Mouse (Mus musculus) neural tube, embryonic 15.5 days (tissue): ENCODE results near the gene A3galt2. TPM values are rescaled to one million over a fixed set of nuclear protein-coding genes. Genes with fewer than 3 reads are reported as not detected.

ENCODE experiments used
- ATAC-seq: fragments of 200-750 bp; cut with Nextera tagmentation; 2 replicates; pipeline ENCODE4 v1.8.0; 2017; ENCODE audit warnings: mild to moderate bottlenecking, moderate TSS enrichment, moderate library complexity; ENCODE audit not compliant: low FRiP score
- H3K27ac ChIP-seq: fragments of 300-500 bp; sonication (generic); replicated peaks from 2 replicates; pipeline ENCODE4 v1.5.1; 2015; ENCODE audit warnings: mild to moderate bottlenecking, inconsistent platforms
- H3K27me3 ChIP-seq: fragments of 300-500 bp; sonication (generic); replicated peaks from 2 replicates; pipeline ENCODE4 v1.6.1; 2015; ENCODE audit warnings: inconsistent platforms
- H3K36me3 ChIP-seq: fragments of 300-500 bp; sonication (generic); 2 replicates; pipeline ENCODE4 v1.6.1; 2015; ENCODE audit warnings: inconsistent platforms
- H3K4me1 ChIP-seq: fragments of 300-500 bp; sonication (generic); 2 replicates; pipeline ENCODE4 v1.6.1; 2015; ENCODE audit warnings: inconsistent platforms
- H3K4me2 ChIP-seq: fragments of 300-500 bp; sonication (generic); 2 replicates; pipeline ENCODE4 v1.6.1; 2015; ENCODE audit warnings: inconsistent platforms, mild to moderate bottlenecking, moderate library complexity
- H3K4me3 ChIP-seq: fragments of 300-500 bp; sonication (generic); replicated peaks from 2 replicates; pipeline ENCODE4 v1.5.1; 2015; ENCODE audit warnings: mild to moderate bottlenecking, inconsistent platforms
- H3K9ac ChIP-seq: fragments of 300-500 bp; sonication (generic); replicated peaks from 2 replicates; pipeline ENCODE4 v1.6.1; 2015; ENCODE audit warnings: mild to moderate bottlenecking, inconsistent platforms
- H3K9me3 ChIP-seq: fragments of 300-500 bp; sonication (generic); replicated peaks from 2 replicates; pipeline ENCODE4 v1.6.1; 2016; ENCODE audit warnings: inconsistent platforms
- WGBS: fragments of 180-500 bp; shearing (Covaris S2); methylation state at CpG from one replicate; pipeline ENCODE4 v1.1.7; 2015; ENCODE audit warnings: mixed read lengths; 5-methylcytosine and 5-hydroxymethylcytosine counted together
- polyA plus RNA-seq: library from polyadenylated mRNA; unstranded; fragments of >200 nt; fragmentation: Nextera tagmentation; extraction: Ambion mirVana; gene quantifications from 2 replicates; pipeline ENCODE4 v1.2.1, GENCODE M21; 2015

The A3galt2 gene
- polyA plus RNA-seq, 1 experiment from 2014 or later, result 0.41 TPM

DNA sequence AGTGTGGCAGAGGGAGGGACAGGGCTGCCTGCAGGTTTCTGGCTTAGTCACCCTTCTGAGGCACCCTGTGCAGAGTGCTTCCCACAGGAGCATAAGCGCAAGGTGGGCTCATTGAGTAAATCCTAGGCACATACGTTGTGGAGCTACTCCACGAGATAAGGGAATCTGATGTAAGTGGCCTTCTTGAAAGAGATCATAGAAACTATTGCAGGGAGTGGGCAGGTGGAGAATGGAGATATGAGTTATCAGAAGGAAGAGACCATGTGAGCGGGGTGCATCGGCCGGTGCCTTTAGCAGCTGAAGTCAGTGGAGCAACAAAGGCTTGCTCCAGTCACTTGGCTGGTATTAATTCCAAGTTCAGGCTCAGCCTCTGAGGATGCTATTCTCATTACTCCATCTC lies 4.9 kb downstream of the A3galt2 start:
- Histone ChIP-seq H3K4me3 (no peak overlapping the region), H3K4me2 (no peak overlapping the region), H3K36me3 (no peaks in the 10 kb centered on the region), H3K27ac (no peak overlapping the region), H3K9ac (no peak overlapping the region), H3K4me1 (no peaks in the 10 kb centered on the region), H3K27me3 (no peaks in the 10 kb centered on the region), H3K9me3 (0 out of 2 replicates have a peak, but pooled peaks cover 6% of the 10 kb centered on the region)
- 93% methylated on average over 6 of the region's 6 CpGs for WGBS
- no peak for ATAC-seq

DNA sequence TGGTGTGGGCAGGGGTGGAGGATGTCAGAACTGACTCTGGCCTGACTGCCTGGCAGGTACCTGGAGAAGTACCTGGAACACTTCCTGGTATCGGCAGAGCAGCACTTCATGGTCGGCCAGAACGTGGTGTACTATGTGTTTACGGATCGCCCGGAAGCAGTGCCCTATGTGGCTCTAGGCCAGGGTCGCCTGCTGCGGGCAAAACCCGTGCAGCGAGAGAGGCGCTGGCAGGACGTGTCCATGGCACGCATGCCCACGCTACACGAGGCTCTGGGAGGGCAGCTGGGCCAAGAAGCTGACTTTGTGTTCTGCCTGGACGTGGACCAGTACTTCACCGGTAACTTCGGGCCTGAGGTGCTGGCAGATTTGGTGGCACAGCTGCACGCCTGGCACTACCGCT lies 11.8 kb downstream of the A3galt2 start:
- Histone ChIP-seq H3K4me3 (no peak overlapping the region), H3K27me3 (no peaks in the 10 kb centered on the region), H3K27ac (no peak overlapping the region), H3K4me1 (peaks cover 4% of the 10 kb centered on the region; the same call in 1 of the 2 replicates), H3K9ac (no peak overlapping the region), H3K36me3 (no peaks in the 10 kb centered on the region), H3K4me2 (no peak overlapping the region), H3K9me3 (0 out of 2 replicates have a peak, but pooled peaks cover 6% of the 10 kb centered on the region)
- ATAC-seq, result no peak
- WGBS, result 95% methylated on average over 20 of the region's 20 CpGs

DNA sequence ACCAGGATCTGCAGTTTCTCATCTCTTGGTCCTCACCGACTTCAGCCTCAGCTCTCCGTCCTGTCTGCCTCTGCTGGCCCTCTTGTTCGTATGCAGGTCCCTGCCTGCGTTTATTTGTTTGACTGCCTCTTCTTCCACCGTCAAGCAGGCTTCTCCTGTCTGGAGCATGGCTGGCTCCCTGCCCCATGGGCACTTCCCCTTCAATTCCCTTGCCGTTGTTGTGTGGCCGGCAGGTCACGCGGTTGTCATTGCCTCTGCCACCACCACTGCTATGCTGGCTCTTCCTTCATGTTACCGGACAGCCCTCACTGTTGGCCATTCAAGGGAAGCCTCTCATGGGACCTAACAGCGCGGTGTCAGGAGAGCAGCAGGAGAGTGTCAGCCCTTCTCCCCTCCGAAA lies 13.0 kb downstream of the A3galt2 start:
- H3K36me3 ChIP-seq, result peaks cover 9% of the 10 kb centered on the region; the same call in 1 of the 2 replicates
- no peak overlapping the region for H3K9ac ChIP-seq
- no peak for ATAC-seq
- 0 out of 2 replicates have a peak, but pooled peaks cover 6% of the 10 kb centered on the region for H3K9me3 ChIP-seq
- no peaks in the 10 kb centered on the region for H3K27me3 ChIP-seq
- H3K4me1 ChIP-seq, result peaks cover 4% of the 10 kb centered on the region; the same call in 1 of the 2 replicates
- H3K27ac ChIP-seq, result no peak overlapping the region
- no peak overlapping the region for H3K4me3 ChIP-seq
- WGBS, result 74% methylated on average over 13 of the region's 13 CpGs
- H3K4me2 ChIP-seq, result no peak overlapping the region

DNA sequence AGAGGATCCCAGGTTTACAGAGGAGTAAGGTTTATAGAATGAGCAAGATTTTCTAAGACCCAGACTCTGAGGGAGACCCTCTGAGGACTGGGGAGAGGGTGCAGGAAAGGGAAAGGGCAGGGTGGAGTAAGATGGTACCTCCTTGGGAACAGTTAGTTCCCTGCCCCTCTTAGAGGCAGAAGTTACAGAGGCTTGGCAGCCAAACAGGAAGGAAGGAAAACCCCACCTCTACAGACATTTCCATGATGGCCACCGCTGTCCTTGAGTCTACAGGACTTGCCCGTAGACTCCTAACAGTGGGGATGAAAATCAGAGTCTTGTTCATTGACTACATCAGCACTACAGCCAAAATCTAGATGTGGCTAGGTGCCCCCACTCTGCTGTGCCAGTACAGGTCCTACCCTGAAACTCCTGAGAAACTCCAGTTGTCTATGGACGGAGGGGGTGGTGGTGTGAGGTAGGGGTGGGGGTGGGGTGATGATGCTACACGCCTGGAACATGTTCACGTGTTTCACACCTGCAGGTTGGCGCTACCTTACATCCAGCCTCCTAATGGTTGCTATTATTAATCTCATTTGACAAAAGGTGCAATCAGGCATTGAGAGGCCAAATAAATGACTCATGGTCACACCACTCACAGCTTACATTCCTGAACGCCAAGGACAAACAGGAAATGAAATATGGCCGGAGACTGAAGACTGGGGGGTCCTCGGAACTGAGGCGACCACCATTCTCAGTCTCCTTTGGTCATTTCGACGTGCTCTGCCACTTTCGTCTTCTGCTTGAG lies 14.6 kb downstream of the A3galt2 start:
- Histone ChIP-seq H3K36me3 (peaks cover 26% of the 10 kb centered on the region), H3K27me3 (no peaks in the 10 kb centered on the region), H3K9me3 (no peaks in the 10 kb centered on the region), H3K9ac (no peak overlapping the region), H3K27ac (no peak overlapping the region), H3K4me1 (peaks cover 4% of the 10 kb centered on the region; the same call in 1 of the 2 replicates), H3K4me2 (no peak overlapping the region), H3K4me3 (no peak overlapping the region)
- 79% methylated on average over 13 of the region's 13 CpGs for WGBS
- no peak for ATAC-seq

DNA sequence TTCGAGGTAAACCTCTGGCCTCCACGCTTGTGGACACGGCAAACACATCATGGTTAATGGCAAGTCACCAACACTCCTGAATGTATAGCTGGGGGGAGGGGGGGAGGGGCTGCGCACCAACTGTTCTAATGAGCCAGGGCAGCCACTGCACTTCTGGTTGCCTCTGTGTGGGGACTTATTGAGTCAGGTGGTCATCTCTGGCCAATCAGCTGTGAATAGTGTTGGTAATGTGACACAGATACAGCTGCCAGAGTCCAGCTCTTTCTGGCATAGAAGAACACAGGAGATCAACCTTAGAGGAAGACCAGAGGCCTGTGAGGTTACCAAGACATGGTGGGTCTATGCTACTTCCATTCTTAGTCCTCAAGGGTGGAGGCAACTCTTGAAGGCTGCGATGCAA lies 15.5 kb downstream of the A3galt2 start:
- Histone ChIP-seq H3K27me3 (no peaks in the 10 kb centered on the region), H3K27ac (no peak overlapping the region), H3K4me3 (no peak overlapping the region), H3K9me3 (no peaks in the 10 kb centered on the region), H3K36me3 (peaks cover 34% of the 10 kb centered on the region), H3K4me2 (no peak overlapping the region), H3K9ac (no peak overlapping the region), H3K4me1 (peaks cover 4% of the 10 kb centered on the region; the same call in 1 of the 2 replicates)
- ATAC-seq, result no peak
- WGBS, result 85% methylated on average over 5 of the region's 5 CpGs

DNA sequence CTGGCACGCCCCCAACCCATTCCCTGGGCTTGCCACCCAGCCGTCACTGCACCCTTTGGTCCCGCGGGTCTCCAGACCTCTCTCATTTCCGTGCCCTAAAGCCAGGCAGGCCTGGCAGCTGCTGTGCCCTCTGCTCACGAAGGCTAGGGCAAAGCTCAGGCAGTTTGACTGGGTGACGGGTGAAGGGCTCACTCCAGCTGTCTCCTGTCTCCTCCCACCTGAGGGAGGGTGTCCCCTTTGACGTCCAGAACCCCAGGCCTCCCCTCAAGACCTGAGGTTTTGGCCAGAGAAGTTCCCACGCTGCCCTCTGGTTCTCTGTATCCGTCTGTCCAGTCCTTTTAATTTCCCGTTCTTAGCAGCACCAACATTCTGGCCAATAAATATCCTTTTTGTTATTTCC lies 18.7 kb downstream of the A3galt2 start:
- no peak overlapping the region for H3K4me2 ChIP-seq
- ATAC-seq, result no peak
- H3K36me3 ChIP-seq, result peaks cover 62% of the 10 kb centered on the region

DNA sequence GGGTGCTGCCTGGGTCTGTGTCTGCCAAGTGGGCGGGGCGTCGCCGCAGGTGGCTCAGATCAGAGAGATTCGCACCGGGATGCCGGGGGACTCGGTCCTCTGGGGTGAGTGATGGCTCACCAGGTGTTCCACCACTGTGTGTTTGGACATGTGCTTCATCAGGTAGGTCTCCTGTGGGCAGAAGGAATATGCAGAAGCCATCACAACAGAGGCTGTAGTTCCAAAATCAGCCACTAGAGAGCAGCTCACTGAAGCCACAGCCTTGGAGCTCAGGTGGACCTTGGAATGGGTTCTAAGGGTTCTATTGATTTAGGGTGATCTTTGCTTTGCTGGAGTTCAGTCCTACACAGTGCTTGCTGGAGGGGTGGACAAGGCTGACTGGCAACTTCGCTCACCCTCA lies 19.3 kb downstream of the A3galt2 start:
- no peaks in the 10 kb centered on the region for H3K9me3 ChIP-seq
- H3K4me2 ChIP-seq, result no peak overlapping the region
- no peak overlapping the region for H3K4me3 ChIP-seq
- H3K27ac ChIP-seq, result no peak overlapping the region
- ATAC-seq, result no peak
- no peaks in the 10 kb centered on the region for H3K27me3 ChIP-seq
- H3K36me3 ChIP-seq, result peaks cover 68% of the 10 kb centered on the region
- 93% methylated on average over 9 of the region's 9 CpGs for WGBS
- peaks cover 4% of the 10 kb centered on the region; the same call in 1 of the 2 replicates for H3K4me1 ChIP-seq
- no peak overlapping the region for H3K9ac ChIP-seq

More for the DNA sequence above, 18.7 kb downstream of the A3galt2 start:
- WGBS, result 89% methylated on average over 11 of the region's 11 CpGs
- no peak overlapping the region for H3K27ac ChIP-seq
- H3K9ac ChIP-seq, result no peak overlapping the region
- no peaks in the 10 kb centered on the region for H3K9me3 ChIP-seq
- no peaks in the 10 kb centered on the region for H3K27me3 ChIP-seq
- peaks cover 4% of the 10 kb centered on the region; the same call in 1 of the 2 replicates for H3K4me1 ChIP-seq
- no peak overlapping the region for H3K4me3 ChIP-seq

DNA sequence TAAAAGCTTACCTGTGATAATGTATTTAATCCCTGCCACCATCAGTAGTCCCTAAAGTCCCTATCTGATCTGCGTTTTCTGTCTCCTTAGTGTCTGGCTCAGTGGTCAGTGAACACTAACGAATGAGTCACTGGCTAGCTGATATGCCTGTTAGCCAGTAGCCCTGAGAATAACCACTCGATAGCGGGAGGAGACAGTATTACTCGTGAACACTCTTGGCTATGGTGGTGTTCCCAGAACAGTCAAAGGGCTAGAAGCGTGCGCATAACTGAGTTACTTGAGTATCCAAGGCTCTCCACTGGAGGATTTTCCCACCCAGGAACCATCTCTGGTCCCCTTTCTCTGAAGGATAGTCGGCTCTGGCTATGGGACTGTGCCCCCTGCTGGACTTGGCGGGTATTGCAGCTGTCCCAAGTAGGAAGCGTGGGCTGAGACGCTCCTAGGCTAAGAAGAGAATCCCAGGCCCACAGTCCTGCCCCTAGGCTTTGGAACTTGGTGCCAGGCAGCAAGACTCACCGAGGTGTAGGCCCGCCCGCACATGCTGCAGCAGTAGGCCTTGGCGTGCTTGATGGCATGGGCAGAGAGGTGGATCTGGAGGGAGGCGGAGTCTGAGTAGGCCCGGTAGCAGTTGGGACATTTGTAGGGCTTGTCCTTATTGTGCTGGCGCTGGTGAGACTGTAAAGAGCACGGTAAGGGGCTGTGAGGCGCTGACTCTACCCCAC lies 21.6 kb downstream of the A3galt2 start:
- H3K9ac ChIP-seq, result no peak overlapping the region
- H3K9me3 ChIP-seq, result no peaks in the 10 kb centered on the region
- peak; percentile 66; the same call in 1 of the 2 replicates for ATAC-seq
- WGBS, result 44% methylated on average over 20 of the region's 20 CpGs
- H3K4me2 ChIP-seq, result no peak overlapping the region
- no peak overlapping the region for H3K27ac ChIP-seq
- no peak overlapping the region for H3K4me3 ChIP-seq
- H3K4me1 ChIP-seq, result no peaks in the 10 kb centered on the region
- H3K36me3 ChIP-seq, result peaks cover 84% of the 10 kb centered on the region
- no peaks in the 10 kb centered on the region for H3K27me3 ChIP-seq

DNA sequence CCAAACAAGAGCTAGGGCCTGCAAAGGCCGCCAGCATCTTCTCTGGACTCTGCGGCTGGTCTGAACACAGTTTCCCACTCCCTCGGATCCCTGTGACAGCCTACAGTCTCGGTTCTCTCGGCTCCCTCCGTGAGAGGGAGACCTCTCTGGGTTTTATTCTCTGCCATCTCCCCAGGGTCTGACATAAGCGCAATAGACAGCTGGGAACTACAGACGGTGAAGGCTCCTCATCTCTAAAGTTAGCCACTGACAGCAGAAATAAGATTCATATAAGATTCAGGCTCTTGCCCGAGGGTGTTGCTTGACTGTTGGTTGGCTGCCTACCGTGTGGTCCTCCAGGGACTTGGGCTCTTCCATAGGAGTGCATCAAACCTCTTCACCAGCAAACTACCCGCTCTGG lies 22.4 kb downstream of the A3galt2 start:
- ATAC-seq, result no peak
- H3K9me3 ChIP-seq, result no peaks in the 10 kb centered on the region
- H3K4me2 ChIP-seq, result no peak overlapping the region
- WGBS, result 77% methylated on average over 11 of the region's 11 CpGs
- H3K9ac ChIP-seq, result no peak overlapping the region
- H3K4me3 ChIP-seq, result no peak overlapping the region
- H3K4me1 ChIP-seq, result 0 out of 2 replicates have a peak, but pooled peaks cover 3% of the 10 kb centered on the region
- H3K27me3 ChIP-seq, result no peaks in the 10 kb centered on the region
- H3K36me3 ChIP-seq, result peaks cover 89% of the 10 kb centered on the region
- H3K27ac ChIP-seq, result no peak overlapping the region

DNA sequence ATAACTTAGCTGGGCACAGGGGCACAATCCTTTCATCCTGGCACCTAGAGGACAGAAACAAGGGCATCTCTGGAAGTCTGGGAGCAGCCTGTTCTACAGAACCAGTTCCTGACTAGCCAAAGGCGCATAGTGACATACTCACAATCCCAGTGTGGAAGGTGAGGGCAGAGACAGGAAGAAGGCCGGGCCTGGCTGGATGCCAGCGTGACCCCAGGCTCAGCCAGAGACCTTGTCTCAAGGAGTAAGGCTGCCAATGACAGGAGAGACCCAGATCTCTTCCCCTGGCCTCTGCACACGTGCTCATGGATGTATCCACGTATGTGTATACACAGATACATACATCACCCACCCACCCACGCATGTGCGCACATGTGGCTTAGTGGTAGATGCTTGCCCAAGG lies 26.9 kb downstream of the A3galt2 start:
- Histone ChIP-seq H3K9me3 (no peaks in the 10 kb centered on the region), H3K36me3 (peaks cover 88% of the 10 kb centered on the region), H3K4me1 (0 out of 2 replicates have a peak, but pooled peaks cover 3% of the 10 kb centered on the region), H3K27me3 (no peaks in the 10 kb centered on the region), H3K9ac (no peak overlapping the region), H3K27ac (no peak overlapping the region), H3K4me2 (no peak overlapping the region), H3K4me3 (no peak overlapping the region)
- 91% methylated on average over 7 of the region's 7 CpGs for WGBS
- ATAC-seq, result no peak

DNA sequence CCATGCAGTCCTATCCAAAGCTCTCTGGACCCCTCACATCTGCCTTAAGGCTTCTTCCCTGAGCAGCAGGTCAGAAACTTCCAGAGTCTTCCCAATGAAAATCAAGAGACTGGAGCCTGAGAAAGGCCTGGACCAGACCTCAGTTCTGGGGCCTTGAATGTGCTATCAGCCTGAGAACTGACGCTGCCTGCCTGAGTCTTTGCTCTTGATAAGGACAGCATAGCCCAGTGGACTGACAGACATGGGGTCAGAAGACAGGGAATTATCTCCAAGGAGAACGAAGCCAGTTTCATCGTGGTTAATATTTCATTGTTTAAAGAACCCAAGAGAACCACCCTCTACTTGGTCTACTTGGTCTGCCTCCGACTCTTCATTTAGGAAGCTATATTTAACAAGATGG lies 27.5 kb downstream of the A3galt2 start:
- 84% methylated on average over 4 of the region's 4 CpGs for WGBS
- peaks cover 85% of the 10 kb centered on the region for H3K36me3 ChIP-seq
- H3K27me3 ChIP-seq, result no peaks in the 10 kb centered on the region
- no peak overlapping the region for H3K9ac ChIP-seq
- ATAC-seq, result no peak
- no peak overlapping the region for H3K27ac ChIP-seq
- 0 out of 2 replicates have a peak, but pooled peaks cover 3% of the 10 kb centered on the region for H3K4me1 ChIP-seq
- H3K4me2 ChIP-seq, result no peak overlapping the region
- no peaks in the 10 kb centered on the region for H3K9me3 ChIP-seq
- H3K4me3 ChIP-seq, result no peak overlapping the region
